Mouse (Mus musculus) MEL-GATA-1-ER (cell line): ENCODE measurements around the gene 2410002F23Rik.
"Not testable (repeated sequence)": the region's sequence is repeated elsewhere in the genome, so short reads cannot be mapped to it uniquely, and the experiment has no call there.

Experiments
- DNase-seq: peaks from one replicate; pipeline ENCODE4 v3.0.0-alpha.2; 2012; ENCODE audit warnings: low read depth; ENCODE audit errors: extremely low read depth

Gene 2410002F23Rik

GRCm38 (mm10) chr7:44246055-44246983 lies at the start of gene 2410002F23Rik, which contains the start of gene 1700028J19Rik:
Gene 2410002F23Rik (plus strand): TSS chr7:44246722.
Gene 1700028J19Rik (minus strand): TSS chr7:44246695.
- peak; percentile 51 for DNase-seq

- no peak for DNase-seq
Observed at GRCm38 (mm10) chr7:44197891-44198290, 48.6 kb upstream of the 2410002F23Rik start, which contains the start of gene Klk1b3. Gene Klk1b3 (plus strand): TSS chr7:44198191.

GRCm38 (mm10) chr7:44207135-44207534 lies 39.4 kb upstream of the 2410002F23Rik start, which contains the start of gene Klk1b4:
Gene Klk1b4 (plus strand): TSS chr7:44207435.
- DNase-seq: not testable (repeated sequence)

GRCm38 (mm10) chr7:44208307-44208706 lies 38.2 kb upstream of the 2410002F23Rik start:
- DNase-seq: no peak

GRCm38 (mm10) chr7:44215645-44216044 lies 30.9 kb upstream of the 2410002F23Rik start, which contains the start of gene Klk1b5:
Gene Klk1b5 (plus strand): TSS chr7:44215945.
- no peak for DNase-seq

GRCm38 (mm10) chr7:44221601-44222000 lies 24.9 kb upstream of the 2410002F23Rik start:
- not testable (repeated sequence) for DNase-seq

- not testable (repeated sequence) for DNase-seq
Observed at GRCm38 (mm10) chr7:44222335-44222734, 24.2 kb upstream of the 2410002F23Rik start.

- DNase-seq: no peak
Observed at GRCm38 (mm10) chr7:44225076-44225475, 21.4 kb upstream of the 2410002F23Rik start, which contains the start of gene Klk1. Gene Klk1 (plus strand): TSS chr7:44225360.

GRCm38 (mm10) chr7:44235909-44236308 lies 10.6 kb upstream of the 2410002F23Rik start, which contains the start of gene Gm36864:
Gene Gm36864 (plus strand): TSS chr7:44236177.
- no peak for DNase-seq

GRCm38 (mm10) chr7:44239913-44240312 lies 6.6 kb upstream of the 2410002F23Rik start:
- no peak for DNase-seq

- no peak for DNase-seq
Observed at GRCm38 (mm10) chr7:44240712-44241111, 5.8 kb upstream of the 2410002F23Rik start.

- DNase-seq: no peak
Observed at GRCm38 (mm10) chr7:44241163-44241562, 5.4 kb upstream of the 2410002F23Rik start.

- no peak for DNase-seq
Observed at GRCm38 (mm10) chr7:44244080-44244479, 2.4 kb upstream of the 2410002F23Rik start.

GRCm38 (mm10) chr7:44246984-44247470 lies 505 bp downstream of the 2410002F23Rik start:
- DNase-seq: peak; percentile 50

- DNase-seq: no peak
Observed at GRCm38 (mm10) chr7:44247971-44248370, 1.4 kb downstream of the 2410002F23Rik start.

GRCm38 (mm10) chr7:44249248-44249647 lies 2.7 kb downstream of the 2410002F23Rik start:
- DNase-seq: no peak

GRCm38 (mm10) chr7:44250732-44251275 lies 4.3 kb downstream of the 2410002F23Rik start:
- not testable (repeated sequence) for DNase-seq

GRCm38 (mm10) chr7:44253023-44253616 lies 6.6 kb downstream of the 2410002F23Rik start:
- no peak for DNase-seq

GRCm38 (mm10) chr7:44254930-44255329 lies 8.4 kb downstream of the 2410002F23Rik start:
- no peak for DNase-seq

- DNase-seq: no peak
Observed at GRCm38 (mm10) chr7:44257278-44257677, 10.8 kb downstream of the 2410002F23Rik start, which contains the start of gene Acp4. Gene Acp4 (minus strand): TSS chr7:44257378.

- no peak for DNase-seq
Observed at GRCm38 (mm10) chr7:44260410-44260809, 13.9 kb downstream of the 2410002F23Rik start.
